10 mouse cellular contexts compared by ENCODE assay signal in the genomic region with DNA sequence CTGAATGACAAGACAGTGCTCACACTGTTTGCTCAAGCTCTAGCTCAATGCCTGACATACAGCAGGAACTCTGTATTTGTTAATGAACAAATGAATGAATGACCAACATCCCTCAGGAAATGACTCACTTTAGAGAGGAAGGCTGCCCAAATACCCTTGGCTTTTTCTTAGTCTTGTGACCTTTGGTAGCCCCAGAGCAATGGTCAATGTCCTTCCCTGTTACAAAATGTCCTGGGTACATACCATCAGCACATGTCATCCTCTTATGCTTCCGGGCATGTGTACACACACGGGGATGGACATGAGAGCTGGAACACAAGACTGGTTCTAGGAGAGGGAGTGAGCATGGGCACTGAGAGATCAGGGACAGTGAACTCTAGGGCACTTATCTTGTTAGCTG. TPM values are rescaled to one million over a fixed set of nuclear protein-coding genes. Genes with fewer than 3 reads are reported as not detected.
DNase-seq lines count a peak whose midpoint lies in the region; ATAC-seq and TF ChIP-seq lines count a peak whose summit lies in the region.
"Had no signal": no experiment of that assay in that cellular context is flagged by ENCODE, and none has a peak within 500 bp of the region (broad histone marks: within the 10 kb centered on the region; RNA-seq: fewer than 3 reads in every experiment).

No protein-coding gene starts in this region.

- no peak for TF ChIP-seq CTCF in lung, postnatal 0 days (IDR thresholded peaks at IDR 0.05)

- H3K9me3 ChIP-seq in lung, postnatal 0 days (ENCODE audit: low read length): no peaks in the 10 kb centered on the region
- H3K9me3 ChIP-seq in stomach, embryonic 15.5 days: no peaks in the 10 kb centered on the region
- no peaks in the 10 kb centered on the region for H3K9me3 ChIP-seq in hindbrain, embryonic 10.5 days

- no peak overlapping the region for H3K9ac ChIP-seq in lung, postnatal 0 days (replicated peaks; ENCODE audit: low read depth)
- no peak overlapping the region for H3K9ac ChIP-seq in stomach, embryonic 15.5 days
- H3K9ac ChIP-seq: lung, embryonic 14.5 days had no signal

- H3K27ac ChIP-seq in lung, postnatal 0 days (ENCODE audit: low read length): peak overlapping the region; percentile 82
- peak overlapping the region; percentile 86; the same call in 1 of the 2 replicates for H3K27ac ChIP-seq in stomach, embryonic 15.5 days
- no peak overlapping the region for H3K27ac ChIP-seq in hindbrain, embryonic 10.5 days

- H3K4me3 ChIP-seq in lung, postnatal 0 days (ENCODE audit: low read depth, low read length): no peak overlapping the region
- H3K4me3 ChIP-seq in stomach, embryonic 15.5 days (replicated peaks): no peak overlapping the region
- no peak overlapping the region for H3K4me3 ChIP-seq in hindbrain, embryonic 10.5 days

- TF ChIP-seq EP300 in lung, postnatal 0 days (IDR thresholded peaks at IDR 0.05): peak; percentile 100

- WGBS in lung, postnatal 0 days: 28% methylated on average over 2 of the region's 2 CpGs
- WGBS in stomach, embryonic 15.5 days: 69% methylated on average over 2 of the region's 2 CpGs
- 89% methylated on average over 2 of the region's 2 CpGs for WGBS in hindbrain, embryonic 10.5 days

- no peak overlapping the region for H3K4me2 ChIP-seq in lung, postnatal 0 days (replicated peaks; ENCODE audit: low read depth, low read length)
- H3K4me2 ChIP-seq in stomach, embryonic 15.5 days: no peak overlapping the region
- H3K4me2 ChIP-seq: lung, embryonic 14.5 days had no signal

- no peaks in the 10 kb centered on the region for H3K27me3 ChIP-seq in lung, postnatal 0 days (replicated peaks; ENCODE audit: insufficient read depth, low read length)
- H3K27me3 ChIP-seq in stomach, embryonic 15.5 days (replicated peaks): no peaks in the 10 kb centered on the region
- H3K27me3 ChIP-seq in hindbrain, embryonic 10.5 days (ENCODE audit: insufficient read depth, poor library complexity, severe bottlenecking): no peaks in the 10 kb centered on the region

- peaks cover 34% of the 10 kb centered on the region for H3K4me1 ChIP-seq in lung, postnatal 0 days (ENCODE audit: insufficient read depth, low read depth, low read length)
- peaks cover 19% of the 10 kb centered on the region for H3K4me1 ChIP-seq in stomach, embryonic 15.5 days
- H3K4me1 ChIP-seq in hindbrain, embryonic 10.5 days (replicated peaks): peaks cover 40% of the 10 kb centered on the region

- DNase-seq in adrenal gland, adult 2 months: peak; percentile 76
- no peak for DNase-seq in adrenal gland, postnatal 10 days
- peak; percentile 80 for DNase-seq in lung, postnatal 0 days (ENCODE audit: low spot score)
- no peak for DNase-seq in lung, postnatal 4 days
- peak; percentile 91 for DNase-seq in kidney, adult 9 months
- DNase-seq in cerebellum, adult 11 months: no peak
- DNase-seq in hindbrain, embryonic 10.5 days (ENCODE audit: low spot score): no peak
- DNase-seq: B cell, adult 2 months; lung, embryonic 14.5 days had no signal

- ATAC-seq in lung, postnatal 0 days: peak; percentile 81
- ATAC-seq in stomach, embryonic 15.5 days (ENCODE audit: insufficient read depth, low FRiP score, low read depth): no peak

- no peaks in the 10 kb centered on the region; the same call in 1 of the 2 replicates for H3K36me3 ChIP-seq in lung, postnatal 0 days (ENCODE audit: insufficient read depth, low read length)
- no peaks in the 10 kb centered on the region for H3K36me3 ChIP-seq in stomach, embryonic 15.5 days
- H3K36me3 ChIP-seq in hindbrain, embryonic 10.5 days: peaks cover 23% of the 10 kb centered on the region; the same call in 1 of the 2 replicates

RNA-seq across cellular contexts. Expression of a gene that starts 25.5 kb away (rescaled TPM):
- total RNA-seq in adrenal gland, adult 2 months (2021): 10 to 100 TPM; 54.3 to 79.7 TPM
- polyA plus RNA-seq in adrenal gland, adult 2 months (2012; rRNA removed): 42.4 and 43.8 TPM in 2 replicates
- 10 to 100 TPM; 49.3 to 56.2 TPM for total RNA-seq in adrenal gland, postnatal 10 days (2021)
- polyA plus RNA-seq in lung, postnatal 0 days (2015; fragmentation: Nextera tagmentation; extraction: Ambion mirVana): 100 and 103 TPM in 2 replicates
- polyA plus RNA-seq in stomach, embryonic 15.5 days (2015; fragmentation: Nextera tagmentation; extraction: Ambion mirVana): 69.8 and 75.7 TPM in 2 replicates
- polyA plus RNA-seq in hindbrain, embryonic 10.5 days (2016; fragmentation: Nextera tagmentation; extraction: Ambion mirVana): 110 and 128 TPM in 2 replicates

RNA-seq across cellular contexts. Expression of a gene that starts 41.7 kb away (rescaled TPM):
- 1 to 10 TPM; 2.0 to 4.2 TPM for total RNA-seq in adrenal gland, adult 2 months (2021)
- polyA plus RNA-seq in adrenal gland, adult 2 months (2012; rRNA removed): 0.18 and 0.40 TPM in 2 replicates
- total RNA-seq in adrenal gland, postnatal 10 days (2021): 10 to 100 TPM; 18.4 to 21.4 TPM
- polyA plus RNA-seq in lung, postnatal 0 days (2015; fragmentation: Nextera tagmentation; extraction: Ambion mirVana): 3.1 and 5.7 TPM in 2 replicates
- polyA plus RNA-seq in stomach, embryonic 15.5 days (2015; fragmentation: Nextera tagmentation; extraction: Ambion mirVana): 66.5 TPM in 2 replicates
- 106 and 137 TPM in 2 replicates for polyA plus RNA-seq in hindbrain, embryonic 10.5 days (2016; fragmentation: Nextera tagmentation; extraction: Ambion mirVana)

RNA-seq across cellular contexts. Expression of a gene that starts 52.1 kb away (rescaled TPM):
- 1 to 10 TPM; 1.4 to 3.4 TPM for total RNA-seq in adrenal gland, adult 2 months (2021)
- 3.9 and 4.4 TPM in 2 replicates for polyA plus RNA-seq in adrenal gland, adult 2 months (2012; rRNA removed)
- 1 to 10 TPM; 8.0 to 8.3 TPM for total RNA-seq in adrenal gland, postnatal 10 days (2021)
- polyA plus RNA-seq in lung, postnatal 0 days (2015; fragmentation: Nextera tagmentation; extraction: Ambion mirVana): 204 and 228 TPM in 2 replicates
- 19.0 and 19.5 TPM in 2 replicates for polyA plus RNA-seq in stomach, embryonic 15.5 days (2015; fragmentation: Nextera tagmentation; extraction: Ambion mirVana)
- polyA plus RNA-seq in hindbrain, embryonic 10.5 days (2016; fragmentation: Nextera tagmentation; extraction: Ambion mirVana): 5.0 and 5.1 TPM in 2 replicates

Comparison
In these comparisons a context has a peak if more than half of its experiments do, and no peak if none do; other contexts are left out.
1. DNase-seq: peak in adrenal gland, adult 2 months (single experiment), lung, postnatal 0 days (single experiment) and kidney, adult 9 months (single experiment); none in adrenal gland, postnatal 10 days (single experiment), lung, postnatal 4 days (0 of 2), cerebellum, adult 11 months (single experiment) and hindbrain, embryonic 10.5 days (single experiment).
2. RNA of a gene that starts 41.7 kb away (polyA plus RNA-seq): 106 to 137 TPM in hindbrain, embryonic 10.5 days and 66.5 TPM in stomach, embryonic 15.5 days; 3.1 to 5.7 TPM in lung, postnatal 0 days and 0.18 to 0.40 TPM in adrenal gland, adult 2 months; every median in the first group is over 10 times any median in the second.
3. RNA of a gene that starts 52.1 kb away (polyA plus RNA-seq): 204 to 228 TPM in lung, postnatal 0 days; 19.0 to 19.5 TPM in stomach, embryonic 15.5 days, 5.0 to 5.1 TPM in hindbrain, embryonic 10.5 days and 3.9 to 4.4 TPM in adrenal gland, adult 2 months; every median in the first group is over 10 times any median in the second.